Mouse (Mus musculus) embryonic facial prominence, embryonic 11.5 days (tissue): ENCODE data around the gene Car5a. TPM values are rescaled to one million over a fixed set of nuclear protein-coding genes. Genes with fewer than 3 reads are reported as not detected.

Source experiments
- ATAC-seq: fragments of 200-750 bp; cut with Nextera tagmentation; replicated peaks from 2 replicates; pipeline ENCODE4 v1.8.0; 2017; ENCODE audit warnings: low read depth; ENCODE audit not compliant: insufficient number of reproducible peaks, low FRiP score, low TSS enrichment
- DNase-seq: peaks from one replicate; pipeline ENCODE4 v3.0.0-alpha.2; 2015; ENCODE audit warnings: low spot score
- H3K27ac ChIP-seq: fragments of 300-500 bp; sonication (generic); replicated peaks from 2 replicates; pipeline ENCODE4 v1.5.1; 2014; ENCODE audit warnings: mild to moderate bottlenecking, low read depth, low read length, control low read depth
- H3K27me3 ChIP-seq: fragments of 300-500 bp; sonication (generic); 2 replicates; pipeline ENCODE4 v1.6.1; 2014; ENCODE audit warnings: mild to moderate bottlenecking, low read length, moderate library complexity, mixed read lengths; ENCODE audit not compliant: control insufficient read depth, insufficient read depth
- H3K36me3 ChIP-seq: fragments of 300-500 bp; sonication (generic); replicated peaks from 2 replicates; pipeline ENCODE4 v1.6.1; 2014; ENCODE audit warnings: low read depth, mild to moderate bottlenecking, low read length, moderate library complexity, mixed read lengths; ENCODE audit not compliant: control insufficient read depth, insufficient read depth
- H3K4me1 ChIP-seq: fragments of 300-500 bp; sonication (generic); 2 replicates; pipeline ENCODE4 v1.6.1; 2014; ENCODE audit warnings: low read length, mixed read lengths; ENCODE audit not compliant: control insufficient read depth, insufficient read depth
- H3K4me2 ChIP-seq: fragments of 300-500 bp; sonication (generic); 2 replicates; pipeline ENCODE4 v1.6.1; 2014; ENCODE audit warnings: low read depth, mild to moderate bottlenecking, control low read depth, low read length, moderate library complexity
- H3K4me3 ChIP-seq: fragments of 300-500 bp; sonication (generic); 2 replicates; pipeline ENCODE4 v1.5.1; 2014; ENCODE audit warnings: low read depth, low read length, control low read depth
- H3K9ac ChIP-seq: fragments of 300-500 bp; sonication (generic); replicated peaks from 2 replicates; pipeline ENCODE4 v1.6.1; 2014; ENCODE audit warnings: mild to moderate bottlenecking, control low read depth, low read length
- H3K9me3 ChIP-seq: fragments of 300-500 bp; sonication (generic); replicated peaks from 2 replicates; pipeline ENCODE4 v1.6.1; 2016; ENCODE audit warnings: mild to moderate bottlenecking, low read length, inconsistent platforms, mixed read lengths; ENCODE audit not compliant: control insufficient read depth
- WGBS: fragments of 180-500 bp; shearing (Covaris S2); extraction: QIAGEN DNeasy Blood & Tissue Kit; methylation state at CpG from one replicate; pipeline ENCODE4 v1.1.7; 2014; 5-methylcytosine and 5-hydroxymethylcytosine counted together
- polyA plus RNA-seq: library from polyadenylated mRNA; unstranded; fragments of >200 nt; fragmentation: Nextera tagmentation; extraction: Ambion mirVana; gene quantifications from 2 replicates; pipeline ENCODE4 v1.2.1, GENCODE M21; 2014

Gene Car5a
- polyA plus RNA-seq, 1 experiment from 2014 or later = not detected

- no peaks in the 10 kb centered on the region; the same call in 1 of the 2 replicates for H3K9me3 ChIP-seq
- ATAC-seq (peak; percentile 66; the same call in 1 of the 2 replicates), DNase-seq (peak; percentile 60)
- no peak overlapping the region for H3K27ac ChIP-seq
- H3K36me3 ChIP-seq = no peaks in the 10 kb centered on the region
- H3K27me3 ChIP-seq = no peaks in the 10 kb centered on the region; the same call in 1 of the 2 replicates
- H3K4me1 ChIP-seq = peaks cover 5% of the 10 kb centered on the region
- WGBS = under 1% methylated on average over 72 of the region's 72 CpGs
- H3K4me2 ChIP-seq = peak overlapping the region; percentile 97
- peak overlapping the region; percentile 71 for H3K9ac ChIP-seq
- H3K4me3 ChIP-seq = peak overlapping the region; percentile 67
These were observed 37.9 kb downstream of the Car5a start for GRCm38 (mm10) chr8:121906542-121907512.

- Histone ChIP-seq H3K36me3 (no peaks in the 10 kb centered on the region), H3K27me3 (no peaks in the 10 kb centered on the region; the same call in 1 of the 2 replicates), H3K4me2 (peak overlapping the region; percentile 97), H3K4me3 (peak overlapping the region; percentile 67; the same call in 1 of the 2 replicates), H3K27ac (no peak overlapping the region), H3K9me3 (no peaks in the 10 kb centered on the region; the same call in 1 of the 2 replicates), H3K4me1 (peaks cover 6% of the 10 kb centered on the region), H3K9ac (peak overlapping the region; percentile 27; the same call in 1 of the 2 replicates)
- WGBS = 34% methylated on average over 5 of the region's 5 CpGs
- ATAC-seq (no peak), DNase-seq (no peak)
These were observed 38.8 kb downstream of the Car5a start for GRCm38 (mm10) chr8:121905864-121906263.

DNA sequence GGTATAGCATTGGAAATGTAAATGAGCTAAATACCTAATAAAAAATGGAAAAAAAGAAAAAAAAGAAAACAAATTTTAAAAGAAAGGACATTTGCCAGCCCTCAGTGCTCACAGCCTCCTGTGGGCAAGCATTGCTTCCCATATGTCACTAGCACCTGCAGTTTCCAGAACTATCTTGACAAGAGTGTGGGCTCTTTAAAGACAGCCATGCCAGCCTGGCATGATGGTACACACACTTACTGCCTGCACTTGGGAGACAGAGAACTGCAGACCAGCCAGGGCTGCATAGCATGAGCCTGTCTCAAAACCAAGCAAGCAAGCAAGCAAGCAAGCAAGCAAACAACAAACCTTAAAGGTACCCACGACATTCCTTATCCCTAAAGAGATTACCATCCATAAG, 39.3 kb downstream of the Car5a start:
- Histone ChIP-seq H3K27ac (no peak overlapping the region), H3K27me3 (no peaks in the 10 kb centered on the region; the same call in 1 of the 2 replicates), H3K4me1 (peaks cover 6% of the 10 kb centered on the region), H3K9me3 (no peaks in the 10 kb centered on the region; the same call in 1 of the 2 replicates), H3K36me3 (no peaks in the 10 kb centered on the region), H3K9ac (no peak overlapping the region), H3K4me3 (0 out of 2 replicates have a peak overlapping the region, but pooled peaks have one; percentile 67), H3K4me2 (no peak overlapping the region)
- ATAC-seq (no peak), DNase-seq (no peak)
- WGBS = 56% methylated on average over 1 of the region's 1 CpGs

DNA sequence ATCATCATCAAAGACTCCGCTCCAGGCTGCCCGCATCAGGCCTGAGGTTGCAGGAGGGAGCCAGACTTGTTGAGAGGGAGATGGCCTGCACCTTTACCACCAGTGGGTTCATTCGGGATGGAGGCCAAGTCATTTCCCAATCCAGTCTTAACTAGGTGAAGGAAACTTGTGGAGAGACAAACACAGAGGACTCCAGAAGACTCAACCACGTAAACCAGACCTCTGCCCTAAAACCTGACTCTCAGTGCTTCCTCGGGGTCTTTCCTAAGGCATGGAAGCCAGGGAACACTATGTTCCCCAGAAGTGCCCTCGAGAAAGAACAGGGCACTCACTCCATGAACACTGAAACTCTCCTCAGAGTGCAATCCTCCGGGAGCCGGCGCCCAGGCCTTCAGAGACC, 39.7 kb downstream of the Car5a start:
- H3K36me3 ChIP-seq = no peaks in the 10 kb centered on the region
- peaks cover 6% of the 10 kb centered on the region for H3K4me1 ChIP-seq
- H3K4me3 ChIP-seq = no peak overlapping the region
- H3K27me3 ChIP-seq = no peaks in the 10 kb centered on the region; the same call in 1 of the 2 replicates
- ATAC-seq (no peak), DNase-seq (no peak)
- H3K9me3 ChIP-seq = no peaks in the 10 kb centered on the region; the same call in 1 of the 2 replicates
- H3K4me2 ChIP-seq = no peak overlapping the region
- H3K27ac ChIP-seq = no peak overlapping the region
- no peak overlapping the region for H3K9ac ChIP-seq
- 84% methylated on average over 9 of the region's 9 CpGs for WGBS

DNA sequence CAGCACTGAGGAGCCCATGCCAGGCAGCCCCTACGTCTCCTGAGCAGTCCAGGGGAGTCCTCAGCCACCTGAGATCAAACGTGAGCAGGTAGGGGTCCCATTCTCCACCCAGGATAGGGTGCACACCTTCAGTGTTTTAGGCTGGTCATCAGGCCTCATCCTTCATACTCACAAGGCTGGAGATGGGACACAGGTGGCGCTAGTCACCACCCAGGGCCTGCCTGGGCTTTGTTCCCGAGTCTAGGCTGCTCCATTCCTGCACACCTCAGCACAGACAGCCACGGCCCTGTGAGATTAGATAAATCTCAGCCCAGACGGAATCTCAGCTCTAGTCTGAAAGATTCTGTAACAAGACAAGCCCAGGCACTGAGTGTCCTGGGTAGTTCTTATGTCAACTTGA, 40.7 kb downstream of the Car5a start:
- H3K27me3 ChIP-seq = no peaks in the 10 kb centered on the region; the same call in 1 of the 2 replicates
- no peak overlapping the region for H3K4me3 ChIP-seq
- H3K27ac ChIP-seq = no peak overlapping the region
- H3K9me3 ChIP-seq = no peaks in the 10 kb centered on the region; the same call in 1 of the 2 replicates
- no peak overlapping the region for H3K4me2 ChIP-seq
- H3K4me1 ChIP-seq = peaks cover 6% of the 10 kb centered on the region
- WGBS = 71% methylated on average over 6 of the region's 6 CpGs
- ATAC-seq = no peak
- no peaks in the 10 kb centered on the region for H3K36me3 ChIP-seq
- H3K9ac ChIP-seq = no peak overlapping the region
- no peak for DNase-seq

- Histone ChIP-seq H3K4me2 (no peak overlapping the region), H3K27ac (no peak overlapping the region), H3K27me3 (no peaks in the 10 kb centered on the region), H3K4me1 (peaks cover 6% of the 10 kb centered on the region), H3K9ac (no peak overlapping the region; the same call in 1 of the 2 replicates), H3K4me3 (no peak overlapping the region), H3K9me3 (no peaks in the 10 kb centered on the region; the same call in 1 of the 2 replicates), H3K36me3 (no peaks in the 10 kb centered on the region)
- ATAC-seq = no peak
- DNase-seq = peak; percentile 26
- WGBS = 41% methylated on average over 8 of the region's 8 CpGs
These were observed 43.0 kb downstream of the Car5a start for GRCm38 (mm10) chr8:121901498-121902236.

DNA sequence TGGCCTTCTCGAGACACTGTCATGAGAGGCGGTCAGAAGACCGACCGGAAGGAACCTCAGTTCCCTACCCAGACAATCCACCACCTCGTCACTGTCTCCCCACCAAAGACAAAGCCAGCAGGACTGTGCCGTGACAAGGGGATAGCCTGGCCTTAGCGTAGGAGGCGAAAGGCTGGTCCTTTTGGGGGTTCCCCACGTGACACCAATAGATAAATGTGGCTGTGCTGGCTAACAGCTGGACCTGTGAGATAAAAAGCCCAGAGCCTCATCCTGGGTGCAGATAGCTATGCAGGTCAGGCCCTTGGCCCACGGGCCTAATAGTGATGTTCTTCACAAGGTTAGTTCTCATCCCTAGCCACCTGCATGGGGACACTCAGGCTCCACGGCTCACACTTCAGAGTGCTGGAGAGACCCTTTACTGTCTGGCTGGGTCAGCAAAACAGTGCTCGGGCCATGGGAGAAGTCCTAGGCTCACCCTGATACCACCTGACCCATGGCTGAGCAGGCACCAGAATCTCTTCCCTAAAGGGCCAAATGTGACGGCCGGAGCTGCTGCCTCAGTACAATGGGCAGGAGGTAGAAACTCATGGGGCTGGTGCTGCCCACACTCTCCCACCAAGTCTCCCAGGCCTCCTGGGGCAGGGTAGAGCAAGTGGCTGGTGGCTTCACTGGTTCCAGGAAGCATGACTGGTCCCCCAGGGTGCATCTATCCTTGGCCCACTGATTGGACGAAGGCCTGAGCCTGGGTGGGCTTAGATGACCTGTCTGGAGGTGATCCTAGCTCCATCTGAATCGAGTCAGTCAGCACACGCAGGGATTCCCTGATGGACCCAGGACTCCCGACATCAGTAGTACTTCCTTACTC, 45.3 kb downstream of the Car5a start:
- H3K27me3 ChIP-seq = no peaks in the 10 kb centered on the region
- no peaks in the 10 kb centered on the region; the same call in 1 of the 2 replicates for H3K9me3 ChIP-seq
- ATAC-seq (no peak), DNase-seq (no peak)
- no peak overlapping the region for H3K27ac ChIP-seq
- no peak overlapping the region for H3K4me2 ChIP-seq
- WGBS = 81% methylated on average over 18 of the region's 18 CpGs
- no peaks in the 10 kb centered on the region for H3K36me3 ChIP-seq
- peaks cover 4% of the 10 kb centered on the region; the same call in 1 of the 2 replicates for H3K4me1 ChIP-seq
- H3K9ac ChIP-seq = peak overlapping the region; percentile 2; the same call in 1 of the 2 replicates
- no peak overlapping the region for H3K4me3 ChIP-seq
